Mouse (Mus musculus) midbrain, embryonic 14.5 days (tissue): ENCODE measurements around the gene Eya3. TPM values are rescaled to one million over a fixed set of nuclear protein-coding genes. Genes with fewer than 3 reads are reported as not detected.

Experiments
- ATAC-seq: fragments of 200-750 bp; cut with Nextera tagmentation; 2 replicates; pipeline ENCODE4 v1.8.0; 2017; ENCODE audit warnings: moderate number of reproducible peaks, moderate library complexity; ENCODE audit not compliant: low FRiP score, low TSS enrichment
- DNase-seq: peaks from one replicate; pipeline ENCODE4 v3.0.0-alpha.2; 2015
- H3K27ac ChIP-seq: fragments of 300-500 bp; sonication (generic); replicated peaks from 2 replicates; pipeline ENCODE4 v1.5.1; 2014; ENCODE audit warnings: mild to moderate bottlenecking, low read depth, low read length, moderate library complexity
- H3K27me3 ChIP-seq: fragments of 300-500 bp; sonication (generic); 2 replicates; pipeline ENCODE4 v1.6.1; 2014; ENCODE audit warnings: low read length, control low read depth, mixed read lengths; ENCODE audit not compliant: control insufficient read depth, insufficient read depth
- H3K36me3 ChIP-seq: fragments of 300-500 bp; sonication (generic); 2 replicates; pipeline ENCODE4 v1.6.1; 2014; ENCODE audit warnings: low read length, control low read depth; ENCODE audit not compliant: control insufficient read depth, insufficient read depth
- H3K4me1 ChIP-seq: fragments of 300-500 bp; sonication (generic); 2 replicates; pipeline ENCODE4 v1.6.1; 2014; ENCODE audit warnings: mild to moderate bottlenecking, antibody characterized with exemption, low read length, control low read depth; ENCODE audit not compliant: control insufficient read depth, insufficient read depth
- H3K4me2 ChIP-seq: fragments of 300-500 bp; sonication (generic); 2 replicates; pipeline ENCODE4 v1.6.1; 2014; ENCODE audit warnings: mild to moderate bottlenecking, low read length, moderate library complexity
- H3K4me3 ChIP-seq: fragments of 300-500 bp; sonication (generic); replicated peaks from 2 replicates; pipeline ENCODE4 v1.5.1; 2014; ENCODE audit warnings: low read depth, low read length
- H3K9ac ChIP-seq: fragments of 300-500 bp; sonication (generic); replicated peaks from 2 replicates; pipeline ENCODE4 v1.6.1; 2014; ENCODE audit warnings: mild to moderate bottlenecking, low read length, moderate library complexity
- H3K9me3 ChIP-seq: fragments of 300-500 bp; sonication (generic); 2 replicates; pipeline ENCODE4 v1.6.1; 2016; ENCODE audit warnings: low read length, control low read depth, mixed read lengths; ENCODE audit not compliant: control insufficient read depth
- WGBS: fragments of 180-500 bp; shearing (Covaris S2); extraction: QIAGEN DNeasy Blood & Tissue Kit; methylation state at CpG from one replicate; pipeline ENCODE4 v1.1.7; 2014; 5-methylcytosine and 5-hydroxymethylcytosine counted together
- polyA plus RNA-seq: library from polyadenylated mRNA; unstranded; fragments of >200 nt; fragmentation: Nextera tagmentation; extraction: Ambion mirVana; gene quantifications from 2 replicates; pipeline ENCODE4 v1.2.1, GENCODE M21; 2014

Eya3 gene
- polyA plus RNA-seq, 1 experiment from 2014 or later = 15.7 TPM

- no peaks in the 10 kb centered on the region for H3K9me3 ChIP-seq
- no peaks in the 10 kb centered on the region for H3K4me1 ChIP-seq
- no peak overlapping the region for H3K27ac ChIP-seq
- H3K36me3 ChIP-seq = peaks cover 64% of the 10 kb centered on the region
- DNase-seq (no peak), ATAC-seq (no peak)
- H3K4me2 ChIP-seq = no peak overlapping the region
- no peaks in the 10 kb centered on the region for H3K27me3 ChIP-seq
- 95% methylated on average over 1 of the region's 1 CpGs for WGBS
- H3K4me3 ChIP-seq = no peak overlapping the region
- no peak overlapping the region for H3K9ac ChIP-seq
Measured at GRCm38 (mm10) chr4:132718251-132718650, 79.5 kb downstream of the Eya3 start.

- ATAC-seq = no peak
- no peak overlapping the region for H3K9ac ChIP-seq
- WGBS = 93% methylated on average over 8 of the region's 8 CpGs
Measured at GRCm38 (mm10) chr4:132728233-132728632, 89.4 kb downstream of the Eya3 start.

GRCm38 (mm10) chr4:132731616-132732015, 92.8 kb downstream of the Eya3 start:
- peaks cover 8% of the 10 kb centered on the region; the same call in 1 of the 2 replicates for H3K36me3 ChIP-seq
- DNase-seq = no peak
- H3K27me3 ChIP-seq = no peaks in the 10 kb centered on the region
- H3K9ac ChIP-seq = peak overlapping the region; percentile 57
- H3K27ac ChIP-seq = no peak overlapping the region
- WGBS = 43% methylated on average over 12 of the region's 12 CpGs
- no peak for ATAC-seq
- H3K4me1 ChIP-seq = peaks cover 4% of the 10 kb centered on the region; the same call in 1 of the 2 replicates
- no peaks in the 10 kb centered on the region for H3K9me3 ChIP-seq
- peak overlapping the region; percentile 83 for H3K4me2 ChIP-seq
- H3K4me3 ChIP-seq = peak overlapping the region; percentile 51

More at GRCm38 (mm10) chr4:132728233-132728632, 89.4 kb downstream of the Eya3 start:
- Histone ChIP-seq H3K36me3 (peaks cover 28% of the 10 kb centered on the region), H3K4me2 (no peak overlapping the region), H3K4me3 (no peak overlapping the region), H3K9me3 (no peaks in the 10 kb centered on the region), H3K27me3 (no peaks in the 10 kb centered on the region), H3K27ac (no peak overlapping the region), H3K4me1 (peaks cover 4% of the 10 kb centered on the region; the same call in 1 of the 2 replicates)
- DNase-seq = no peak

GRCm38 (mm10) chr4:132732148-132732684, 93.4 kb downstream of the Eya3 start, which contains the start of gene Xkr8:
TSS of gene Xkr8 (minus strand) at chr4:132732546.
- H3K9me3 ChIP-seq = no peaks in the 10 kb centered on the region
- H3K4me1 ChIP-seq = peaks cover 4% of the 10 kb centered on the region; the same call in 1 of the 2 replicates
- peak within 1 kb of the TSS; percentile 57 for H3K9ac ChIP-seq
- peak within 1 kb of the TSS; percentile 51 for H3K4me3 ChIP-seq
- H3K27ac ChIP-seq = no peak within 1 kb of the TSS
- DNase-seq (peak; percentile 87), ATAC-seq (peak; percentile 92)
- no peaks in the 10 kb centered on the region for H3K27me3 ChIP-seq
- H3K36me3 ChIP-seq = peaks cover 8% of the 10 kb centered on the region; the same call in 1 of the 2 replicates
- peak within 1 kb of the TSS; percentile 83 for H3K4me2 ChIP-seq
- WGBS = 2% methylated on average over 34 of the region's 34 CpGs

GRCm38 (mm10) chr4:132733071-132733770, 94.4 kb downstream of the Eya3 start:
- 94% methylated on average over 25 of the region's 25 CpGs for WGBS
- no peak for ATAC-seq

GRCm38 (mm10) chr4:132734766-132735165, 96.0 kb downstream of the Eya3 start:
- 95% methylated on average over 2 of the region's 2 CpGs for WGBS

More at GRCm38 (mm10) chr4:132733071-132733770, 94.4 kb downstream of the Eya3 start:
- H3K9me3 ChIP-seq = no peaks in the 10 kb centered on the region
- no peak for DNase-seq
- H3K4me3 ChIP-seq = no peak overlapping the region
- H3K9ac ChIP-seq = no peak overlapping the region
- no peaks in the 10 kb centered on the region for H3K27me3 ChIP-seq
- H3K4me1 ChIP-seq = peaks cover 4% of the 10 kb centered on the region; the same call in 1 of the 2 replicates
- no peak overlapping the region for H3K27ac ChIP-seq
- H3K4me2 ChIP-seq = no peak overlapping the region
- no peaks in the 10 kb centered on the region; the same call in 1 of the 2 replicates for H3K36me3 ChIP-seq

GRCm38 (mm10) chr4:132735389-132735788, 96.6 kb downstream of the Eya3 start:
- Histone ChIP-seq H3K36me3 (no peaks in the 10 kb centered on the region), H3K9me3 (no peaks in the 10 kb centered on the region), H3K4me3 (no peak overlapping the region), H3K4me1 (peaks cover 4% of the 10 kb centered on the region; the same call in 1 of the 2 replicates), H3K27ac (no peak overlapping the region), H3K27me3 (no peaks in the 10 kb centered on the region), H3K4me2 (no peak overlapping the region), H3K9ac (no peak overlapping the region)
- ATAC-seq = no peak
- WGBS = 77% methylated on average over 2 of the region's 2 CpGs
- no peak for DNase-seq

More at GRCm38 (mm10) chr4:132734766-132735165, 96.0 kb downstream of the Eya3 start:
- Histone ChIP-seq H3K4me3 (no peak overlapping the region), H3K27me3 (no peaks in the 10 kb centered on the region), H3K36me3 (no peaks in the 10 kb centered on the region), H3K4me2 (no peak overlapping the region), H3K9ac (no peak overlapping the region), H3K9me3 (no peaks in the 10 kb centered on the region), H3K27ac (no peak overlapping the region), H3K4me1 (peaks cover 4% of the 10 kb centered on the region; the same call in 1 of the 2 replicates)
- no peak for DNase-seq
- no peak for ATAC-seq

GRCm38 (mm10) chr4:132735894-132736293, 97.1 kb downstream of the Eya3 start:
- 78% methylated on average over 3 of the region's 3 CpGs for WGBS
- ATAC-seq (no peak), DNase-seq (no peak)
- H3K9me3 ChIP-seq = no peaks in the 10 kb centered on the region
- H3K4me2 ChIP-seq = no peak overlapping the region
- H3K36me3 ChIP-seq = no peaks in the 10 kb centered on the region
- H3K27me3 ChIP-seq = no peaks in the 10 kb centered on the region
- no peak overlapping the region for H3K27ac ChIP-seq
- no peak overlapping the region for H3K4me3 ChIP-seq
- no peak overlapping the region for H3K9ac ChIP-seq
- H3K4me1 ChIP-seq = peaks cover 4% of the 10 kb centered on the region; the same call in 1 of the 2 replicates
